Mouse (Mus musculus) thymus, postnatal 10 days (tissue): Measurements from ENCODE around the gene Negr1.

Experiments used
- DNase-seq, 2 experiments: peaks; one replicate each; pipeline ENCODE4 v3.0.0; 2021; ENCODE audit warnings: low spot score in 2 of 2

The Negr1 gene

GRCm38 (mm10) chr3:157105580-157106264, 544.1 kb downstream of the Negr1 start:
- DNase-seq = no peak

- DNase-seq = no peak
Observed at GRCm38 (mm10) chr3:157108156-157108555, 546.6 kb downstream of the Negr1 start.

- DNase-seq = no peak
Observed at GRCm38 (mm10) chr3:157109308-157109707, 547.7 kb downstream of the Negr1 start.

- no peak for DNase-seq
Observed at GRCm38 (mm10) chr3:157115105-157115760, 553.6 kb downstream of the Negr1 start.

GRCm38 (mm10) chr3:157116024-157116423, 554.4 kb downstream of the Negr1 start:
- DNase-seq = no peak

GRCm38 (mm10) chr3:157119916-157120315, 558.3 kb downstream of the Negr1 start:
- no peak for DNase-seq

GRCm38 (mm10) chr3:157146124-157146855, 584.7 kb downstream of the Negr1 start:
- DNase-seq = no peak

GRCm38 (mm10) chr3:157154902-157155301, 593.3 kb downstream of the Negr1 start:
- DNase-seq = no peak

GRCm38 (mm10) chr3:157155513-157155912, 593.9 kb downstream of the Negr1 start:
- no peak for DNase-seq

GRCm38 (mm10) chr3:157164840-157165595, 603.4 kb downstream of the Negr1 start:
- DNase-seq = no peak

GRCm38 (mm10) chr3:157181975-157182374, 620.4 kb downstream of the Negr1 start:
- no peak for DNase-seq

GRCm38 (mm10) chr3:157188939-157189725, 627.5 kb downstream of the Negr1 start:
- no peak for DNase-seq

- DNase-seq = no peak
Observed at GRCm38 (mm10) chr3:157189834-157190233, 628.2 kb downstream of the Negr1 start.

GRCm38 (mm10) chr3:157190551-157190950, 629.0 kb downstream of the Negr1 start:
- no peak for DNase-seq

GRCm38 (mm10) chr3:157192021-157192420, 630.4 kb downstream of the Negr1 start:
- no peak for DNase-seq

GRCm38 (mm10) chr3:157193141-157193540, 631.5 kb downstream of the Negr1 start:
- DNase-seq = no peak

GRCm38 (mm10) chr3:157198659-157199058, 637.1 kb downstream of the Negr1 start:
- no peak for DNase-seq

- no peak for DNase-seq
Observed at GRCm38 (mm10) chr3:157201726-157202125, 640.1 kb downstream of the Negr1 start.

- no peak for DNase-seq
Observed at GRCm38 (mm10) chr3:157203573-157203972, 642.0 kb downstream of the Negr1 start.

- DNase-seq = no peak
Observed at GRCm38 (mm10) chr3:157206752-157207151, 645.2 kb downstream of the Negr1 start.

GRCm38 (mm10) chr3:157208966-157209365, 647.4 kb downstream of the Negr1 start:
- no peak for DNase-seq
